Mouse (Mus musculus): ENCODE results near the gene Cntnap2. TPM values are rescaled to one million over a fixed set of nuclear protein-coding genes. Genes with fewer than 3 reads are reported as not detected.
"Not testable (repeated sequence)": the region's sequence is repeated elsewhere in the genome, so short reads cannot be mapped to it uniquely, and the experiment has no call there.

The Cntnap2 gene
- polyA plus RNA-seq, 1 experiment from 2014 or later = 0.79 TPM

DNA sequence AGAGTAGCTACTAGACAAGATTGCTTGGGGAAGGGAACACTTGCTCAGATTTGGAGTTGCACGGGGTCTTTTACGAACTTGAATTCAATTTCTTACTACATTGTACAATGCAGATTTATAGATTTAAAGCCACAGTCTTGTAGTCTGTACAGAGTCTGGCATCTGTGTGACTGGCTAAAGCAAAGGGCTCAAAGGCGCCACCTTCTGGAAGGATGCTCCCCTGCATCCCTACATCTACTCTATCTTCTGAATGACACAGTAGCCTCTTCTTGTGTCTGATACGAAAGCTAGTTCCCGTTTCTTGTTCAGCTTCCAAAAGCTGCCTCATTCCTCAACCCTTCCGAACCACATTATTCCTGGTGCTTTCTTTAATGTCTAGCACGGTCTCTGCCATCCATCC is 2129.0 kb downstream of the Cntnap2 start:
- H3K27ac ChIP-seq (ENCODE audit: low read depth, low read length) = no peak overlapping the region
- H3K4me2 ChIP-seq = no peak overlapping the region
- no peak overlapping the region for H3K9ac ChIP-seq (ENCODE audit: low read depth, low read length)
- no peak overlapping the region for H3K4me3 ChIP-seq (ENCODE audit: low read depth, low read length)
- H3K27me3 ChIP-seq (ENCODE audit: control insufficient read depth, insufficient read depth, low read length) = no peaks in the 10 kb centered on the region
- no peak for ATAC-seq (replicated peaks; ENCODE audit: insufficient number of reproducible peaks, low FRiP score, low TSS enrichment)
- no peaks in the 10 kb centered on the region for H3K36me3 ChIP-seq (ENCODE audit: control insufficient read depth, insufficient read depth, low read length)
- 59% methylated on average over 7 of the region's 7 CpGs for WGBS (ENCODE audit: insufficient replicate concordance)
- H3K9me3 ChIP-seq (replicated peaks; ENCODE audit: control insufficient read depth, low read length) = no peaks in the 10 kb centered on the region
- H3K4me1 ChIP-seq (ENCODE audit: control insufficient read depth, insufficient read depth, low read length) = peaks cover 3% of the 10 kb centered on the region; the same call in 1 of the 2 replicates

DNA sequence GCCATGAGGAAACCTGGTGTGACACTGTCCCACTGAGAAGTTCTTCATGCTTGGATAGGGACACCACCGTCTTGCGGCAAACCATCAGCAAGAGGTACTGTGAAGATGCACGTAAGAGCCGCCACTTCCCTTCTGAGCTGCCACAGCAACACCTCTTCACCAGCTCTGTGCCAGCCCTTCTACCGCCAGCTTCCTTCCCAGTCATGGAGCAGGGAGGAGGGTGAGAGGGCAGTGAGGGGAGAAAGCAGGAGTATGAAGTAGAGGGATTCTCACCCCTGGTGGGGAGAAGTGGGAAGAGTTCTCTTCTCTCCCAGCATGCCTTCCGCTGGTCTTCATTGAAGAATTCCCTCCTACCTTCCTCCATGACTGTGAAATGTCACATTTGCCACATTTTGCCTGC is 2129.4 kb downstream of the Cntnap2 start:
- not testable (repeated sequence) for H3K27ac ChIP-seq (ENCODE audit: low read depth, low read length); H3K9me3 ChIP-seq (replicated peaks; ENCODE audit: control insufficient read depth, low read length); H3K27me3 ChIP-seq (ENCODE audit: control insufficient read depth, insufficient read depth, low read length); H3K9ac ChIP-seq (ENCODE audit: low read depth, low read length); H3K4me3 ChIP-seq (ENCODE audit: low read depth, low read length); H3K36me3 ChIP-seq (ENCODE audit: control insufficient read depth, insufficient read depth, low read length); ATAC-seq (replicated peaks; ENCODE audit: insufficient number of reproducible peaks, low FRiP score, low TSS enrichment); H3K4me2 ChIP-seq; H3K4me1 ChIP-seq (ENCODE audit: control insufficient read depth, insufficient read depth, low read length)
- 79% methylated on average over 6 of the region's 6 CpGs for WGBS (ENCODE audit: insufficient replicate concordance)

DNA sequence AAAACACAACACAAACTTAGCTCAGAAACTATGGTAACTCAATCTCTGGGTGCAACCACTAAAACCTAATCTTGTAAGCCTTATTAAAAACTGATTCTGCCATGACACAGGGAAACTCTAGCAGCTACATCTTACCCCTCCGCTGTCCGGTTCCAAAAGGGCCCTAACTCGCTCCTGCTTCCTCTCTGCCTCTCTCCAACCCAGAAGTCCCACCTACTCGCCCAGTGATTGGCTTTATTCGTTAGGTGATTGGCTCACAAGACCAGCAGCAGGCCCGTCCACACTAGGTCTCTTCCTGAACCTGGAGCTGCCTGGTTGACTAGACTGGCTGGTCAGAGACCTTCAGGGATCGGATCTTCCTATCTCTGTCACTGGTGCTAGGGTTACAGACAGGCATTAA is 2131.1 kb downstream of the Cntnap2 start:
- no peaks in the 10 kb centered on the region for H3K9me3 ChIP-seq (replicated peaks; ENCODE audit: control insufficient read depth, low read length)
- H3K36me3 ChIP-seq (ENCODE audit: control insufficient read depth, insufficient read depth, low read length) = no peaks in the 10 kb centered on the region
- no peaks in the 10 kb centered on the region for H3K27me3 ChIP-seq (ENCODE audit: control insufficient read depth, insufficient read depth, low read length)
- peaks cover 3% of the 10 kb centered on the region; the same call in 1 of the 2 replicates for H3K4me1 ChIP-seq (ENCODE audit: control insufficient read depth, insufficient read depth, low read length)
- 65% methylated on average over 7 of the region's 7 CpGs for WGBS (ENCODE audit: insufficient replicate concordance)
- ATAC-seq (replicated peaks; ENCODE audit: insufficient number of reproducible peaks, low FRiP score, low TSS enrichment) = no peak
- no peak overlapping the region for H3K4me3 ChIP-seq (ENCODE audit: low read depth, low read length)
- H3K9ac ChIP-seq (ENCODE audit: low read depth, low read length) = no peak overlapping the region
- no peak overlapping the region for H3K27ac ChIP-seq (ENCODE audit: low read depth, low read length)
- no peak overlapping the region for H3K4me2 ChIP-seq

DNA sequence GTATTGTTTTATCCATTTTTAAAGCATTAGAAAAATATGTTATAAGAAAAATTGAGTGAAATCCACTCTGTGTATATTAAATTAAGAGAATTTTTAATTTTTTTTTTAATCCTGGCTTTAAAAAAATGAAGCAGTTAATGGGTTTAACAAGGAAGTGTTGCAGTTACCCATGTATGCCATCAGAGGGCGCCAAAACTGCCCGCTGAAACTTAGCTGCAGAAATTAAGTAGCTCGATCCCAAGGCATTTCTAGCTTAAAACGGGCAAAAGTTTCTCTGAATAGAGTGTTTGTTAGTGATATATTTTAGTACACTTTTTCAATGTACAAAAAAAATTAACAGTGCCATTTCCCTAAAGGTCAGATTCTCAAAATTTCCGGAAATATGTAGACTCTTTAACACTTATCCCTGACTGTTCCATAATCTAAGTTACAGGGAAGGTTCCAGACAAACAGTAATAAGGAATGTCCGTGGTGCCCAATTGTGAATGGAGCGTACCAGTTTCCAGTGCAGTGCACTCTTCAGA is 2132.2 kb downstream of the Cntnap2 start:
- H3K9me3 ChIP-seq (replicated peaks; ENCODE audit: control insufficient read depth, low read length) = no peaks in the 10 kb centered on the region
- 0 out of 2 replicates have a peak overlapping the region, but pooled peaks have one; percentile 22 for H3K9ac ChIP-seq (ENCODE audit: low read depth, low read length)
- H3K27me3 ChIP-seq (ENCODE audit: control insufficient read depth, insufficient read depth, low read length) = no peaks in the 10 kb centered on the region
- H3K4me1 ChIP-seq (ENCODE audit: control insufficient read depth, insufficient read depth, low read length) = peaks cover 3% of the 10 kb centered on the region; the same call in 1 of the 2 replicates
- H3K4me2 ChIP-seq = peak overlapping the region; percentile 66
- no peak for ATAC-seq (replicated peaks; ENCODE audit: insufficient number of reproducible peaks, low FRiP score, low TSS enrichment)
- H3K27ac ChIP-seq (ENCODE audit: low read depth, low read length) = 0 out of 2 replicates have a peak overlapping the region, but pooled peaks have one; percentile 10
- no peaks in the 10 kb centered on the region for H3K36me3 ChIP-seq (ENCODE audit: control insufficient read depth, insufficient read depth, low read length)
- peak overlapping the region; percentile 37 for H3K4me3 ChIP-seq (ENCODE audit: low read depth, low read length)
- 15% methylated on average over 7 of the region's 7 CpGs for WGBS (ENCODE audit: insufficient replicate concordance)

DNA sequence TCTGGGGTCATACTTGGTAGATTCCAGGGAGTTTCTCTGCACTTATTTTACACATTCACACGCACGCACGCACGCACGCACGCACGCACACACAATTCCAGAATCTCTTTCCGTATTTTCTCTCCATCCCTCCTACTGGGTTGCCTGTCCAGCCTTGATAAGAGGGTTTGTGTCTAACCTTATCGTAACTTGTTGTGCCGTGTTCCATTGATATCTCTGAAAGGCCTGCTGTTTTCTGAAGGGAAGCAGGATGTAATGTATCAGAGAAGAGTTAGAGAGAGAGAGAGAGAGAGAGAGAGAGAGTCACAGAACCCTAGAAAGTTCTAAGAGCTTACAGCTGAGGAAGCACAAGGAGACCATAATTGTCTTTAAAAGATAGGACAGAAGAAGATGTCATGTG is 2132.8 kb downstream of the Cntnap2 start:
- peak overlapping the region; percentile 66 for H3K4me2 ChIP-seq
- ATAC-seq (replicated peaks; ENCODE audit: insufficient number of reproducible peaks, low FRiP score, low TSS enrichment) = peak; percentile 52; the same call in 1 of the 2 replicates
- no peak overlapping the region for H3K9ac ChIP-seq (ENCODE audit: low read depth, low read length)
- H3K27me3 ChIP-seq (ENCODE audit: control insufficient read depth, insufficient read depth, low read length) = no peaks in the 10 kb centered on the region
- peak overlapping the region; percentile 37 for H3K4me3 ChIP-seq (ENCODE audit: low read depth, low read length)
- H3K9me3 ChIP-seq (replicated peaks; ENCODE audit: control insufficient read depth, low read length) = no peaks in the 10 kb centered on the region
- H3K36me3 ChIP-seq (ENCODE audit: control insufficient read depth, insufficient read depth, low read length) = no peaks in the 10 kb centered on the region
- 45% methylated on average over 10 of the region's 10 CpGs for WGBS (ENCODE audit: insufficient replicate concordance)
- H3K4me1 ChIP-seq (ENCODE audit: control insufficient read depth, insufficient read depth, low read length) = peaks cover 3% of the 10 kb centered on the region; the same call in 1 of the 2 replicates
- H3K27ac ChIP-seq (ENCODE audit: low read depth, low read length) = no peak overlapping the region

DNA sequence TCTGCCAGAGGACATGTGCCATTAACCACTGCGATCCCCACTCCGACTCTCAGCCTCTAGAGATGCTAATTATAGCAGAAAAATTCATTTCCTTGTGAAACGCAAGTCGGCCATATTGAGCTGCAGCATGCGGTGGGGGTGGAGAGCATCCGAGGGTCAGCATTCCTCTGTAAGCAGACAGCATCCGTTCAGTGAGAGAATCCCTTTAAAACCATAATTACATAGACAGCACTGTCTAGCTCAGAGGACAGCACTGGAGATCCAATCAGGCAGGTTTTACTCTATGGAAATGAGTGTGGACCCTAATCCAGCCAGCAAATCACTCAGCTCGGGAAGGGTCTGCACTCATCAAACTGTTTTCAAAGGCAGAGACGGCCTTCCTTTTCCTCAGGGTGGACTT is 2133.3 kb downstream of the Cntnap2 start:
- H3K27ac ChIP-seq (ENCODE audit: low read depth, low read length) = no peak overlapping the region
- 65% methylated on average over 9 of the region's 9 CpGs for WGBS (ENCODE audit: insufficient replicate concordance)
- H3K4me1 ChIP-seq (ENCODE audit: control insufficient read depth, insufficient read depth, low read length) = peaks cover 3% of the 10 kb centered on the region; the same call in 1 of the 2 replicates
- ATAC-seq (replicated peaks; ENCODE audit: insufficient number of reproducible peaks, low FRiP score, low TSS enrichment) = no peak
- H3K36me3 ChIP-seq (ENCODE audit: control insufficient read depth, insufficient read depth, low read length) = no peaks in the 10 kb centered on the region
- H3K9ac ChIP-seq (ENCODE audit: low read depth, low read length) = no peak overlapping the region
- H3K27me3 ChIP-seq (ENCODE audit: control insufficient read depth, insufficient read depth, low read length) = no peaks in the 10 kb centered on the region
- H3K4me2 ChIP-seq = peak overlapping the region; percentile 66
- H3K9me3 ChIP-seq (replicated peaks; ENCODE audit: control insufficient read depth, low read length) = no peaks in the 10 kb centered on the region
- H3K4me3 ChIP-seq (ENCODE audit: low read depth, low read length) = no peak overlapping the region

DNA sequence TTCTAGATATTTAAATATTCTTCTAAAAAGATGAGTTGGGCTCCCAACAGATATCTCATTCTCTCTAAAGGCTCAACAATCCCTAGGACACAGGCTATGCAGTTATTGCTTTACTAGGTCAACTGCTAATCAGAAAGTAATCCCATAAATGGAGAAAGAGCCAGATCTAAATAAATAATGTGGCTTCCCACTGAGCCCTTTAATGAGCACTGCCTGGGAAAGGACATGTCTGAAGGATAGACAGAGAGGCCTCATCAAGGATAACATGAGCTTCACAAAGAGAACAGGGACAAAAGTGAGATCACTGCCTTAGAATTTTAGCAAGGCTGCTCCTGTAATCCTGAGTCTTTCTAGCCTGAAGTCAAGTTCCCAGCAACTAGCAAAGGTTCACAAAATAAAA is 2138.4 kb downstream of the Cntnap2 start:
- Histone ChIP-seq H3K27ac (ENCODE audit: low read depth, low read length) (no peak overlapping the region), H3K9ac (ENCODE audit: low read depth, low read length) (no peak overlapping the region), H3K4me2 (no peak overlapping the region), H3K9me3 (replicated peaks; ENCODE audit: control insufficient read depth, low read length) (no peaks in the 10 kb centered on the region), H3K4me3 (ENCODE audit: low read depth, low read length) (no peak overlapping the region), H3K27me3 (ENCODE audit: control insufficient read depth, insufficient read depth, low read length) (no peaks in the 10 kb centered on the region), H3K4me1 (ENCODE audit: control insufficient read depth, insufficient read depth, low read length) (no peaks in the 10 kb centered on the region), H3K36me3 (ENCODE audit: control insufficient read depth, insufficient read depth, low read length) (no peaks in the 10 kb centered on the region)
- no peak for ATAC-seq (replicated peaks; ENCODE audit: insufficient number of reproducible peaks, low FRiP score, low TSS enrichment)

DNA sequence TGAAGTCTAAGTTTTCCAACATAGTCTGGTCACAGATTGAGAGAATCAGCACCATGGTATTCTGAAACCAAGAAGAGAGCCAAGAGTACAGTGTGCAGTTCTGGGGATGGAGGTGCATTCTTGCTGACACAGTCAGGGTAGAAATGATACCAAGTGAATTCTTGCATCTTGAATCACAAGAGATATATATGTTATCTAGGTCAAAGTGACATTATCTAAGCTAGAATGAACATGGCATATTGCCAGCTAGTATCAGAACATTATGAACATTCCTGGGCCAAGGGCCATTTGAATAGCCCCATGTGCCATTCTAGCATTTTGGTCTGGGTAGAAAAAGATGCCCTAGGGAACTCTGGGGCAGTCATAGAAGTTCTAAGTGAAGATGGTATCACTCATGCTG is 2141.5 kb downstream of the Cntnap2 start:
- Histone ChIP-seq H3K4me2 (no peak overlapping the region), H3K27ac (ENCODE audit: low read depth, low read length) (no peak overlapping the region), H3K27me3 (ENCODE audit: control insufficient read depth, insufficient read depth, low read length) (no peaks in the 10 kb centered on the region), H3K36me3 (ENCODE audit: control insufficient read depth, insufficient read depth, low read length) (no peaks in the 10 kb centered on the region), H3K9ac (ENCODE audit: low read depth, low read length) (no peak overlapping the region), H3K4me3 (ENCODE audit: low read depth, low read length) (no peak overlapping the region), H3K9me3 (replicated peaks; ENCODE audit: control insufficient read depth, low read length) (no peaks in the 10 kb centered on the region), H3K4me1 (ENCODE audit: control insufficient read depth, insufficient read depth, low read length) (no peaks in the 10 kb centered on the region)
- ATAC-seq (replicated peaks; ENCODE audit: insufficient number of reproducible peaks, low FRiP score, low TSS enrichment) = no peak

DNA sequence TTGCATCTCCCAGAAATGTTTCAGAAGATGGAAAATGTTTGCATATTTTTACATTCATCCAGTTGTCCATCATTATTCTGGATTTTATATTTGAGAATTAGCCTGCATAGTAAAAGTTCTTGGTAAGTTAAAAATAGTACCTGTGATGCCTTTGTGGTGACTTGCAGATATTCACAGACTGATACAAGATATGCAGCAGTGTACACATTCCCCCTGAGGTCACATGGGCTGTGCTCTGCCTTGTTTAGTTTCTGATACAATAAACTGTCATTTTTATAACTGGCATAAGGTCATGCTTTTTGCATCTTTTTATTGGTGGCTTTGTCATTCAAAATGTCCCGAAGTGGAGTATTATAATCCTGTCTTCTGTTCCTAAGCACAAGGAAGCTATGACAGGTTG is 2148.9 kb downstream of the Cntnap2 start:
- no peak overlapping the region for H3K4me2 ChIP-seq
- H3K9me3 ChIP-seq (replicated peaks; ENCODE audit: control insufficient read depth, low read length) = no peaks in the 10 kb centered on the region
- H3K4me1 ChIP-seq (ENCODE audit: control insufficient read depth, insufficient read depth, low read length) = no peaks in the 10 kb centered on the region
- H3K4me3 ChIP-seq (ENCODE audit: low read depth, low read length) = no peak overlapping the region
- H3K36me3 ChIP-seq (ENCODE audit: control insufficient read depth, insufficient read depth, low read length) = no peaks in the 10 kb centered on the region
- H3K9ac ChIP-seq (ENCODE audit: low read depth, low read length) = no peak overlapping the region
- H3K27ac ChIP-seq (ENCODE audit: low read depth, low read length) = no peak overlapping the region
- WGBS (ENCODE audit: insufficient replicate concordance) = 61% methylated on average over 1 of the region's 1 CpGs
- H3K27me3 ChIP-seq (ENCODE audit: control insufficient read depth, insufficient read depth, low read length) = no peaks in the 10 kb centered on the region
- ATAC-seq (replicated peaks; ENCODE audit: insufficient number of reproducible peaks, low FRiP score, low TSS enrichment) = no peak

Measured in heart, embryonic 11.5 days (tissue).